Mouse (Mus musculus): ENCODE measurements around the gene Fer1l5. TPM values are rescaled to one million over a fixed set of nuclear protein-coding genes. Genes with fewer than 3 reads are reported as not detected.

The Fer1l5 gene
- polyA plus RNA-seq, 1 experiment from 2014 or later: 2.6 TPM

- Histone ChIP-seq H3K9ac (peak overlapping the region; percentile 83), H3K9me3 (no peaks in the 10 kb centered on the region), H3K27ac (peak overlapping the region; percentile 72), H3K4me1 (peaks cover 17% of the 10 kb centered on the region), H3K4me2 (peak overlapping the region; percentile 54), H3K27me3 (replicated peaks) (no peaks in the 10 kb centered on the region), H3K4me3 (peak overlapping the region; percentile 70), H3K36me3 (replicated peaks) (0 out of 2 replicates have a peak, but pooled peaks cover 3% of the 10 kb centered on the region)
- ATAC-seq (replicated peaks): peak; percentile 82
- 4% methylated on average over 51 of the region's 55 CpGs for WGBS
These were observed 3.8 kb upstream of the Fer1l5 start for GRCm38 (mm10) chr1:36368112-36368968.

- ATAC-seq (replicated peaks): peak; percentile 83
- H3K4me3 ChIP-seq: peak within 1 kb of the TSS; percentile 70
- 0 out of 2 replicates have a peak, but pooled peaks cover 3% of the 10 kb centered on the region for H3K36me3 ChIP-seq (replicated peaks)
- H3K9me3 ChIP-seq: no peaks in the 10 kb centered on the region
- H3K4me1 ChIP-seq: peaks cover 17% of the 10 kb centered on the region
- H3K4me2 ChIP-seq: peak within 1 kb of the TSS; percentile 54
- H3K9ac ChIP-seq: peak within 1 kb of the TSS; percentile 83
- peak within 1 kb of the TSS; percentile 72 for H3K27ac ChIP-seq
- H3K27me3 ChIP-seq (replicated peaks): no peaks in the 10 kb centered on the region
- 4% methylated on average over 61 of the region's 61 CpGs for WGBS
These were observed 3.0 kb upstream of the Fer1l5 start, which contains the start of gene Kansl3 for GRCm38 (mm10) chr1:36368969-36369645. Kansl3 (minus strand) TSS chr1:36369181.

DNA sequence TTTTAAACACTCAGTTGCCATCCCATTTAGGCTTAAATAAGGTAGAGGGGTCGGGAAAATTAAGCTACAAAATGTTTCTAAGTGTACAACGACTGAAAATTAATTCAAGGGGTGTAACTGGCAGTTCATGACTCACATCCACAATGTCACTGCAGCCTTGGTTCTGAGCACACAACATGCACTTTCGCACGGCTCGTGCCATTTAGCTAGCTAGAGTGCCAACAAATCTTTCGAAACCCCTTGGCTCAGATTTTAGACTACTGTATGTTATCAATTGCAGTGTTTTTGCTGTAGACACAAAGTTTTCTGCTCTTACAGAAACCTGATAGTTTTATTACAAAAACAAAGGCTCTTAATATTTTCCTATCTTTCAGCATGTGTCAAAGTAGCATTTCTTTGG, 1.2 kb upstream of the Fer1l5 start:
- WGBS: 84% methylated on average over 6 of the region's 6 CpGs
- H3K27ac ChIP-seq: no peak overlapping the region
- no peak overlapping the region for H3K4me2 ChIP-seq
- H3K9ac ChIP-seq: no peak overlapping the region
- H3K4me3 ChIP-seq: no peak overlapping the region
- no peaks in the 10 kb centered on the region for H3K9me3 ChIP-seq
- no peak for ATAC-seq (replicated peaks)
- no peaks in the 10 kb centered on the region for H3K36me3 ChIP-seq (replicated peaks)
- no peaks in the 10 kb centered on the region for H3K27me3 ChIP-seq (replicated peaks)
- peaks cover 17% of the 10 kb centered on the region for H3K4me1 ChIP-seq

GRCm38 (mm10) chr1:36378880-36379279, 6.8 kb downstream of the Fer1l5 start:
- ATAC-seq (replicated peaks): no peak

GRCm38 (mm10) chr1:36379582-36379981, 7.5 kb downstream of the Fer1l5 start:
- no peaks in the 10 kb centered on the region for H3K4me1 ChIP-seq
- H3K9me3 ChIP-seq: no peaks in the 10 kb centered on the region
- no peak overlapping the region for H3K27ac ChIP-seq
- no peaks in the 10 kb centered on the region for H3K27me3 ChIP-seq (replicated peaks)
- H3K36me3 ChIP-seq (replicated peaks): no peaks in the 10 kb centered on the region
- no peak overlapping the region for H3K9ac ChIP-seq
- no peak for ATAC-seq (replicated peaks)
- H3K4me2 ChIP-seq: no peak overlapping the region
- H3K4me3 ChIP-seq: no peak overlapping the region
- WGBS: 66% methylated on average over 4 of the region's 4 CpGs

More at GRCm38 (mm10) chr1:36378880-36379279, 6.8 kb downstream of the Fer1l5 start:
- Histone ChIP-seq H3K4me3 (no peak overlapping the region), H3K27me3 (replicated peaks) (no peaks in the 10 kb centered on the region), H3K36me3 (replicated peaks) (no peaks in the 10 kb centered on the region), H3K9ac (no peak overlapping the region), H3K4me1 (no peaks in the 10 kb centered on the region), H3K27ac (no peak overlapping the region), H3K4me2 (no peak overlapping the region), H3K9me3 (no peaks in the 10 kb centered on the region)
- WGBS: 80% methylated on average over 6 of the region's 6 CpGs

GRCm38 (mm10) chr1:36397041-36397440, 24.9 kb downstream of the Fer1l5 start:
- Histone ChIP-seq H3K27ac (no peak overlapping the region), H3K4me2 (no peak overlapping the region), H3K36me3 (replicated peaks) (no peaks in the 10 kb centered on the region), H3K9me3 (no peaks in the 10 kb centered on the region), H3K27me3 (replicated peaks) (no peaks in the 10 kb centered on the region), H3K9ac (no peak overlapping the region), H3K4me3 (no peak overlapping the region), H3K4me1 (peaks cover 12% of the 10 kb centered on the region)
- ATAC-seq (replicated peaks): no peak
- WGBS: 31% methylated on average over 6 of the region's 6 CpGs

DNA sequence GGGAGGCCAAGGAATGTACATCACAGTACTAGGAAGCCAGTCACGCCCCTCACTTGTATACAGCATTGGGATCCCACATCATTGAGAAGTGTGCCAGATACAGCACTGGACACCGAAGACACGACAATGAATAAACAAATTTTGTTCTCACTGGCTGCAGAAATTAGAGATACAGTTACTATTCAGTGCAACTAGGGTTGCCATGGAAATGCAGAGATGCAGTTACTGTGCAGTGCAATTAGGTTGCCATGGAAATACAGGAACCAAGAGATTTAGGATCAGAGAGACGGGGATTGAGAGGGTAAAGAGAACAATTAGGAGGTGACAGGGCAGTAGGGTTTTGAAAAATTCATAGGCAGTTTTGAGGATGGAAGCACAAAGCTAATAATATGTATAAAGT, 29.4 kb downstream of the Fer1l5 start:
- Histone ChIP-seq H3K36me3 (replicated peaks) (no peaks in the 10 kb centered on the region), H3K9ac (no peak overlapping the region), H3K9me3 (no peaks in the 10 kb centered on the region), H3K4me3 (no peak overlapping the region), H3K27me3 (replicated peaks) (no peaks in the 10 kb centered on the region), H3K4me2 (peak overlapping the region; percentile 3; the same call in 1 of the 2 replicates), H3K27ac (peak overlapping the region; percentile 75), H3K4me1 (peaks cover 18% of the 10 kb centered on the region)
- 33% methylated on average over 4 of the region's 4 CpGs for WGBS
- peak; percentile 92 for ATAC-seq (replicated peaks)

DNA sequence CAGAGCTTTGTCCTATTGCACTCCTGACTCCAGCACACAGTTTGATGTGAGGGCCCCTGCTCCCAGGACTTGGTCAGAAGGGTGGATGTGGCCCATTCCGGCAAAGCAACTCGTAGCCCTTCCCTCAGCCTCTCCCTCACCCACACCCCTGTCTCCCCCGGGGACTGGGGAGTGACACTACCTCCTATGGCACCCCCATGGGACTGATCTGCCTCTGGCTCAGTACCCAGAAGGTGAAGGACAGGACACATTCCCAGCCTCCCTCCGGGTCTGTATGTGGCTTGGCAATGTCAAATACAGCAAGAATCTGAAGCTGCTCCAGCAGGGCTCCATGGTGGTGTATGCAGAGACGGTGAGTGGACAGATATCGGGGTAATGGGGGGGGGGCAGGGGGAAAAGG, 32.4 kb downstream of the Fer1l5 start:
- Histone ChIP-seq H3K9ac (no peak overlapping the region), H3K4me2 (no peak overlapping the region), H3K27ac (no peak overlapping the region), H3K4me1 (peaks cover 18% of the 10 kb centered on the region), H3K4me3 (no peak overlapping the region), H3K36me3 (replicated peaks) (no peaks in the 10 kb centered on the region), H3K9me3 (no peaks in the 10 kb centered on the region), H3K27me3 (replicated peaks) (no peaks in the 10 kb centered on the region)
- WGBS: 85% methylated on average over 6 of the region's 6 CpGs
- no peak for ATAC-seq (replicated peaks)

DNA sequence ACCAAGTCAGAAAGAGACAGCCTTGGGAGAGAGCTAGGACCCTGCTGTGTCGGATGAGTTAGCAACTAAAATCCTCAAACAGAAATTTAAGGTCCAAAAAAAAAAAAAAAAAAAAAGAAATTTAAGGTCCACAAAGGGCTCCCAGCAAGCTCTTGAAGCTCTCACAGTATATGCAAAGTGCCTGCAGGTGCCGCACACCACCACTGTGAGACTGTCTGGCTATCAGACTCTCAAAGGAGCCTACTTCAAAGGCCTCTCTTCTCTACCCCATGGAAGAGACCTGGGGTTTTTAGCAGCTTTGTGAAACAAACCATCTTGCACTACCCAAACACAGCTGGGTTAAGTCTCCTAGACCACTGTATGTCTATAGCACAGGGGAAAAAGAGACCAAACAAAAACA, 57.4 kb downstream of the Fer1l5 start:
- Histone ChIP-seq H3K36me3 (replicated peaks) (peaks cover 56% of the 10 kb centered on the region), H3K9me3 (no peaks in the 10 kb centered on the region), H3K4me2 (no peak overlapping the region), H3K4me1 (no peaks in the 10 kb centered on the region), H3K4me3 (no peak overlapping the region), H3K27ac (no peak overlapping the region), H3K27me3 (replicated peaks) (no peaks in the 10 kb centered on the region), H3K9ac (no peak overlapping the region)
- no peak for ATAC-seq (replicated peaks)
- WGBS: 93% methylated on average over 2 of the region's 2 CpGs

DNA sequence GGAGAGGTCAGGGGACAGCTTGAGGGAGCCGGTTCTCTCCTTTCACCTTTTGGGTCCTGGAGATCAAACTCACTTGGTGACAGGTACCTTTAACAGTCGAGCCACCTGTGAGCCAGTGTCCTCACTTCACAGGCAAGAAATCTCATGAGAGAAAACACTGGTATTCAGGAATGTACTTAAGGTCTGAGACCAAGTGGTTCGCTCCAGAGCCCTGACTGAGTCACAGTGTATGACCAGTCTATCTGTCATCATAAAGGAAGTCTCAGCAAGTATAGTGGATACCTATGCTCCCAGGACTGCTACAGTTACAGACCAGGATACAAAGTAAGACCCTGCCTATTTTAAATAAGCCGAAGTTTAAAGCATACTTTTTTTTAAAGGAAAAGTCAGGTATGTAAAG, 60.9 kb downstream of the Fer1l5 start:
- Histone ChIP-seq H3K27me3 (replicated peaks) (no peaks in the 10 kb centered on the region), H3K9me3 (no peaks in the 10 kb centered on the region), H3K9ac (no peak overlapping the region), H3K27ac (no peak overlapping the region), H3K4me2 (no peak overlapping the region), H3K4me3 (no peak overlapping the region), H3K4me1 (no peaks in the 10 kb centered on the region), H3K36me3 (replicated peaks) (peaks cover 49% of the 10 kb centered on the region)
- WGBS: 91% methylated on average over 4 of the region's 4 CpGs
- no peak for ATAC-seq (replicated peaks)

DNA sequence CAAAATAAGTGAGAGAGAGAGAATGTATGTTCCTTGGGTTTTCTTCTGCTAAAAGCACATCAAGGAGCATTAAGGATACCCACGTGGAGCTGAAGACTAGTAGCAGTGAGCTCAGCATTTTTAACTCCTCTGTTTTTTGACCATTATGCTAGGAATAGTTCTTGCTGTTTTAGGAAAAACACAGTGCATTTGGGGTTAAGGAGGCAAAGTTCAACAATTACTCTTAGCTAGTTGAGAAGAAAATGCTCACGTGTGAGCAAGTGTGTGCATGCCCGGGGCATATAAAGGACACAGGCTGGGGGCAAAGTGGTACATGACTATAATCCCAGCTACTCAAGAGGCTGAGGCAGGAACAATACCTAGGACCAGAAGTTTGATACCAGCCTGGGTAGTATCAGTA, 61.5 kb downstream of the Fer1l5 start:
- H3K4me1 ChIP-seq: no peaks in the 10 kb centered on the region
- H3K9me3 ChIP-seq: no peaks in the 10 kb centered on the region
- no peak overlapping the region for H3K9ac ChIP-seq
- no peak overlapping the region for H3K4me3 ChIP-seq
- no peak overlapping the region for H3K27ac ChIP-seq
- H3K36me3 ChIP-seq (replicated peaks): peaks cover 49% of the 10 kb centered on the region
- no peaks in the 10 kb centered on the region for H3K27me3 ChIP-seq (replicated peaks)
- H3K4me2 ChIP-seq: no peak overlapping the region
- no peak for ATAC-seq (replicated peaks)
- 94% methylated on average over 3 of the region's 3 CpGs for WGBS

DNA sequence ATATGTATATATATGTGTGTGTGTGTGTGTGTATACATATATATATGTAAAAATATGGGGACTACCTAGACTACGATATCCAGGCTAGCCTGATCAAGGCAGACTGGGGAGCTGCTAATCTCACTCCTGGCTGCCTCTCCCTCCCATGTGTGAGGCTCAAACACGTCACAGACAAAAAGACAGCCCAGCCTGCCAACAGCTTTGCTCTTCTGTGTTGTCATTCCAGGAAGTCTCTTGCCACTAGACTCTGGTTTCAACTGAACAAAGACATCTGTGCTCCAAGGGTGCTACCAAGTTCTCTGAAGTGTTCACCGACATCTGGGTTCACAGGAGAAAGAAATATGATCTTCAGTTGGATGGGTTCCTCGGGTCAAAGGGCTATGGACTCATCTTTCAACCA, 63.0 kb downstream of the Fer1l5 start:
- Histone ChIP-seq H3K27ac (no peak overlapping the region), H3K4me2 (no peak overlapping the region), H3K9me3 (no peaks in the 10 kb centered on the region), H3K9ac (no peak overlapping the region), H3K36me3 (replicated peaks) (peaks cover 60% of the 10 kb centered on the region), H3K27me3 (replicated peaks) (no peaks in the 10 kb centered on the region), H3K4me3 (no peak overlapping the region), H3K4me1 (no peaks in the 10 kb centered on the region)
- WGBS: 87% methylated on average over 4 of the region's 4 CpGs
- no peak for ATAC-seq (replicated peaks)
